Mouse (Mus musculus) lung, adult 2 months (tissue): ENCODE measurements around the gene Ptbp2.

Experiments
- CTCF ChIP-seq: fragments of 200-500 bp; IDR thresholded peaks from 2 replicates; pipeline ENCODE4 v1.5.1; 2011; ENCODE audit warnings: mild to moderate bottlenecking, low read length, control low read depth; ENCODE audit not compliant: insufficient read depth
- POLR2A ChIP-seq: fragments of 200-500 bp; IDR thresholded peaks from 2 replicates; pipeline ENCODE4 v1.6.1; 2011; ENCODE audit warnings: low read depth, mild to moderate bottlenecking, control low read depth, low read length, borderline replicate concordance; ENCODE audit errors: extremely low read depth

DNA sequence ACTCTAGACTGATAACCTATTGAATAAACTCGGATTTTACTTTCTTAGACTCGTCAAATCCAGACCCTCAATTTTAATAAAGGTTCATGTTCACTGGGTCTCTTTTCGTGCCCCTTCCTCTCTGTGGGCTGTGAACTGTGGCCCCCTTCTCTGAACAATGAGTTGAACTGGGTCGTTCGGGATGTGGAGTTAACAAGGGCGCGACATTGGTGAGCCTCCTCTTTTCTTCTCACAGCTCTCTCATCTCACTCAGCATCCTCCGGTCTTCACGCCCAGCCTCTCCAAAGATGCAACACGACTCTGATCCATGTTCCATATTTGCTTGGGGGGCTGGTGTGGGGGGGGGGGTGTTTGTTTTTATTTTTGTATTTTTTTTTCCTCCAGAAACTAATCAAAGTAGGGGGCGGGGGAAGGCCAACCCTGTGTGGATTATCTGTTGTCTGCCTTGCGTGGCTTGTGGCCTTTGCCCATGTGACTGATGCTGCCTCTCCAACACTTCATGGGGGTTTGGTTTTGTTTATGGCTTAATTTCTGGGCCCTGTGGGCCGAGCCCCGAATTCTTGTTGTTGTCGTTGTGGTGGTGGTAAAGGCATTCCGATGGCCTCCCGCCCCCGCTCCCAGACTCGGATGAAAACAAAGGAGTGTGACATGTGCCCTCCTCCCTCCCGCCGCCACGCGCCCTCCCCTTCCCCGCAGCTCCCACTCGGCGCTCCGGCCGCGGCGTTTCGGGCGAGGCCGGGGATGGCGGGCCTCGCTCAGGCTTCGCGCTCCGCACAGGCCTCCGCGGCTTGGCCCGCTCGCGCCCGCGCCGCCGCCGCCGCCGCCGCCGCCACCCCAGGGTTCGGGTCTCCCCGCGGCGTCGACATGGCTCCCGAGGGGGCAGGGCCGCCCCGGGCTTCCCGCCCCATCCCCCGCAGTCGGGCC lies 2.0 kb downstream of the Ptbp2 start:
- no peak for TF ChIP-seq CTCF
- no peak for TF ChIP-seq POLR2A
